Mouse (Mus musculus) spleen, adult 12 weeks (tissue): ENCODE results near the gene Calhm2.
"Not testable (repeated sequence)": the region's sequence is repeated elsewhere in the genome, so short reads cannot be mapped to it uniquely, and the experiment has no call there.

Experiments
- DNase-seq: peaks from one replicate; pipeline ENCODE4 v3.0.0; 2022; ENCODE audit warnings: low spot score

Calhm2 gene

DNA sequence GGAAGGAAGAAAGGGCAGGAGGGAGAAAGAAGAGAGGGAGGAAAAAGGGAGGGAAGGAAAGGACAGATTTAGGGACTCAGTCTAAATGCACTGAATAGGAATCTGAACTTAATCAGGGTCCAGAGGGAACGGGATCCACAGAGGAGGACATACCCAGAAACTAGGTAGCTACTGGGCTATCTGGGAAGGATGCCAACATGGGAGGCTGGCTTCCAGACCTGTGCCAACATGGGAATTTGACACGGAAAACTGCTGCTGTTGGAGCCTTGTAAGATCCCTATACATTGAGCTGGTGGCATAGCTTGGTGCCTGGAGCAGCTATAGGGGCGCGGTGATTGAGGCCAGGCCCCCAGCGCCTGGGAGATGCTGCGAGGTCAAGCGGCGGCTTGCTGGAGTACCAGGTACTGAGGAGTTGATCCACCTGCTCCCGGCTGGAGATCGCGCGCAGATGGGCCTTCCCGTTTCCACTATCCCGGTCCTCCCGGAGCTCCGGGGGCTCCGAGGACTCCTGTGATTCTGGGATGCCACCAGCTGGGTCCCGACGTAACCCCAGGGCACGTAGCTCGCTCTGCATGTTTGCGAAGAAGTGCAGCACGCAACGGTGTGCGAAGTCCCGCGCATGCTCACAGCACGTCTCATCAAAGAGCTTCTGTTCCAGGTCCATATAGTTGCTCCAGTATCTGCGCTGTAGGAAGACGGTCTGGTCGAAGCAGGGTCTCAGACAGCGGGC lies 13.4 kb upstream of the Calhm2 start:
- DNase-seq = no peak

DNA sequence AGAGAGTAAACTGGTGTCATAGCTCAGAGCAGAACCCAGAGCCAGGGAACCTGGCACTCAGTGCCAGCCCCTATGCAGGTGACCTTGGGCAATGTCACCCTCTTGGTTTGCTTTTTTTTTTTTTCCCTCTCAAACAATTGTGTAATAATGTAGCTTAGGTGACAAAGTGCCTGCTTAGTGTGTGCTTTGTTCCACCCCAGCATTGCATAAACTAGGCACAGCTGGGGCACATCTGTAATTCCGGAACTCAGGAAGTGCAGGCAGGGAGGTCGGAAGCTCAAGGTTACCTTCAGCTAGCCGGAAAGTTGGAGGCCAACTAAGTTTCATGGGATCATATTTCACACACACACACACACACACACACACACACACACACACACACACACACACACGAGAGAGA lies 11.8 kb upstream of the Calhm2 start:
- DNase-seq = no peak

DNA sequence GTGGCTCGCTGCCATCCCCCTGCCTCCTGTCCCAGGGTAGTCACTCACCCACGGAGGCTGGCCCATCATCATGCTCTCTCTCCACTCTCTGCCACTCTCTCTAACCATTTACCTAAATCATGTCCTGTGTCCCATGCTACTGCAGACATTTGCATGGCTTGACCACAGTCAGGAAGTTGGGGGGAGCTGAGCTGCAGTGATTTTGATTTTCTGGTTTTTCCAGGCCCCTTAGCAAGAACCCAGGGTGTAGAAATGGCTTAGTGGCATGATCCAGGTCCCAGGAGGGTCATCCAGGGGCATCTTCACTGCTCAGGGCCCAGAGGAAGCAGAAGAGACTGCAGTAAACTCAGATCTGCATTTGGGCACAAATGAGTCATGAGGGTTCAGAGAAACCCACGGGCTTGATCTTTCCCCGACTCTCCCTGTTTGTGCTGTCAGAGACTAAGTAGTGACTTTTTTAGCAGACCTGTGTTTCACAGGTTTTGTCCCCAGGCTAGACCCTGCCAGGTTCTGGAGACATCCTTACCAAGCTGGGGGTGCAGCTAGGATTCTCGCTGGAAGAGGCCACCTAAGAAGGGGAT lies 10.3 kb upstream of the Calhm2 start:
- no peak for DNase-seq

DNA sequence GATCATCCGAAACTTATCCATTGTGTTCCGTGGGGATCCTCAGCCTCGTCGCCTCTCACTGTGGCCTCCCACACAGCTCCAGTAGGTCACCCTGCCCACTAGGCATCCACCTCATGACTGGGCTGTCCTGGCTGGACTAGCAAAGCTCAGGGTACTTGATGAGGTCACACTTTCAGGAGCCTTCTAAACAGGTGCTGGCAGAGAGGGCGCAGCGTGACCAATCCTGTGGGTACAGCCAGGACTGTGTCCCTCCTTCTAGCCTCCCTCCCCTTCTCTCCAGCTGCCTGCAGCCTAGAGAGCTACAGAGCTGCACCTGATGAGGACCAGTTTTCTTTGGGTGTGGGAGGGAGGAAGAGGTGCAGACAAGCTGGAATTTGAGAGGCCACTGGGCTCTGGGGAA lies 6.1 kb upstream of the Calhm2 start, which contains the start of gene Calhm1:
TSS of gene Calhm1 (minus strand) at position 101 of the 400 bp plus-strand sequence.
- DNase-seq = no peak

DNA sequence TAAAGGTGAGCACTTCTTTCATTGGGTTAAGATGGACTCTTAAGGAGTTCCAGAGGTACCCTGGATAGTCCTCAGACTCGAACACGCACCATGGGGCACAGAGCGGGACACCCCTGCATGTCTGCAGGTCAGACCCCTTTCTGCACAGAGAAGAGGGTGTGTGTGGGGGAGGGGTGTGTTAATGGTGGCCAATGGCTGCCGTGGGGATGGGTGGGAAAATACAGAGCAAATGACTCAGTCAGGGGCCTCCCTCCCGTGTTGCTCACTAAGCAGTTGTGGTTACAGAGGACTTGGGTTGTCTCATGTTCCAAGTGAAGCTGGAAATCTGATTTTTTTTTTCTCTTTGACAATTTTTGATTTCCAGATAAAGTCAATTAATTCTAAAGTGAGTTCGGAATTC lies 4.3 kb upstream of the Calhm2 start:
- DNase-seq = no peak

DNA sequence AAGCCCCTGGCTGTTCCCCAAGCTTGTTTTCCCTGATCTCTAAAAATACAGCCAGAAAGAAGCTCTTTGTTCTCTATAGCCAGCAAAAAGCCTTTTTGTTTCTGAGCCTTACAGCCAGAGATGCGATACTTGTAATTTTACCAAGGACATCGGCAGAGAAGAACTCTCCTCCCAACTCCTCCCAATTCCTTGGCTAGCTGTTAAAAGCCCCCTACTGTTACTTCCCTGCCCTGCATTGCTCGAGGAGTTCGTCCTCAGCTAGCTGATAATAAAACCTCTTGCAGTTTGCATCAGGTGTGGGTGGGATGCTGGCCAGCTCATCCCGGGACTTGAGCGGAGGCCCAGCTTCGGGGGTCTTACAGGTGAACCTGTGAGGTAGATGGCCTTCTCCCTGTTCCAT lies 1.5 kb upstream of the Calhm2 start:
- not testable (repeated sequence) for DNase-seq

DNA sequence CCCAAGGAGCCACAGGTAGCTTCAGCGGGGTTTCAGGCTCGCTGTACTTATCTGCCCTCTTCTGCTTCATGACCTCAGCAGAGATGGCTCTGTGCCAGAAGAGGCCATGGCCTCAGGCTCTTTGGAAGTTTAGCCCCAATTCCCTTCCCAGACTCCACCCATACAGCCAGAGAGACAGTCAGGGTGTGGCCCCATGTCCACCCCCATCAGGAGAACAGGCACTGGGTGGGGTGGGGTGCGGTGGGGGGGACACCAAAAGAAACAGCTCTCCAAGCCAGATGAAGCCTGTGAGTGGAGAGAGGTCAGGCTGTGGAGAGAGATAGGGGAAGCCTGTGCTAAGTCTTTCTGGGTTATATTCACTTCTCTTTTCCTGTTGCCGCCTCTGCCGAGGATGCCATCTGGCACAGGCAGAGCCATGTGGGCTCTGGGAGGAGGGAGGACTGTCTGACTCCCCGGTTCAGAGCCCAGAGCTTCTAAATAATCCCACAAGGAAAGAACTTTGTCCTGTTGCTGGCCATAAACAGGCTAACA lies 978 bp downstream of the Calhm2 start:
- no peak for DNase-seq

DNA sequence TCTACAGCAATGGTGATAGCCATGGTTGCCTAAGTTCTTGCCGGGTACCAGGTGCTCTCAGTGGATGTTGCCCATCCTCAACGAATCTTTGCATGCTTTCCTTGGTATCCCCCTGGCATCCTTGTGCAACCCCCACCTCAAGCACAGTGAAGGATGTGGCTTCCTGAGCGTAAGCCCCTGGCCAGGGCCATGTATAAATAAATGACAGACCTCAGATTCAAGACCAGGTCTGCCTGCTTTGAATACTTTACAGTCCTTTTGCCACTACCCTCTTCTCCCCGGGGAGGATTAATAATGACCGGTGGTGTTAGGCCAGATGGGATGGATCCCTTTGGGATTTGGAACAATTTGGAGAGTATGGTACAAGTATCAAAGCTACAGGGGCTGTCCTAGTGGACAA lies 1.9 kb downstream of the Calhm2 start:
- no peak for DNase-seq

DNA sequence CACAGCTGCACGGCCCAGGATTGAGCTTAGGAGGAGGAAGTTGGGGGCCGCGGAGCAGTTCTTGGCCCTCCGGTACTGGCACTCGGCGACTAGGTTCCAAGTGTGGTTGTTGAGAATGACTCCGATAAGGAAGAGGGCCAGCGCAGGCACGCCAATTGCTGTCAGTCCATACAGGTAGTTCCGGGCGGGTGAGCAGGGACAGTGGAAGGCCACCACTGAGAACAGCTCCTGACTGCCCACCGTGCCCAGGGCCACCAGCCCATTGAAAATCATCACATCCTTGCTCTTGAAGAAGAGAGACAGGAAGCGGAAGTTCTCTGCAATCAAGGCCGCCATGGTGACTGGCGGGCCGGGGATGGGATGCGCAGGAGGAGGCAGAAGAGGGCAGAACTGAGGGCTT lies 2.5 kb downstream of the Calhm2 start:
- no peak for DNase-seq

DNA sequence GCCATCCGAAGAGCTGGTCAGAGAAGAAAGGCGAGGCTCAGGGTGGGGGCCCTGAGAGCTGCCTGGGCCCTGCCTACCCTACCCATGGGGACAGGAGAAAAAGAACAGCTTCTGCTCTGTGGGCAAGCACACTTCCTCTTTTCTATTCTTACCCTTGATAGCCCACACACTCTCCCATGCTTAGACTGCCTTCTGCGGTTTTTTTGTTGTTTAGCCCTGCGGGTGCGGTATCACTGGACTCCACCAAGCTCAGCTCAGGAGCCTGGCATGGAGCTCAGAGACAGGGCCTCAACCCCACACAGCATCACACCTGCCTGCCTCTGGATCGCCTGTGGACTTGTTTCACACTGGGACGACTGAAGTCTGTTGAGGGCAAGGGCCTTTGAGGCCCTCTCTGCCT lies 4.9 kb downstream of the Calhm2 start:
- no peak for DNase-seq

DNA sequence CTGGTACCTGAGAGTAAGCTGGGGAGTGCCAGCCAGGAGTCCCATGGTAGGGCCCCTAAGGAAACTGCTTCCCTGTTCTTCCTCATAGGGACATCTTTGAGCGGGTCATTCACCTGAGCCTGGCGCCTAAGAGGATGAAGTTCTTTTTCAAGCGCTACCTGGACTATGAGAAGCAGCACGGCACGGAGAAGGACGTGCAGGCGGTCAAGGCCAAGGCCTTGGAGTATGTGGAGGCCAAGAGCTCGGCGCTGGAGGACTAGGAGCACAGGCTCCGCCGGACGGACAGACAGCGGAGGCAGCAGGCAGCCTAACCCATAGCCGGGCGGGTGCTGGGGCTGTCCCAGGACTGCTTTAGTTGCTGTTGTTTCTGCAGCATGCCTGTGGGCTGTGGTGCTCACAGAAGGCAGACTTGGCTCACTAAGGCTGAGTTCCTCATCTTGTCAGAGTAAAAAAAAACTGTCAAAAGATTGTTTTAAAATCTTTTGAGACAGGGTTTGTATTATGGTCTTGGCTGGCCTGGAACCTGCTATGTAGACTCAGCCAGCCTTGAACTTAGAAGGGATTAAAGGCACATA lies 7.5 kb downstream of the Calhm2 start:
- DNase-seq = no peak

DNA sequence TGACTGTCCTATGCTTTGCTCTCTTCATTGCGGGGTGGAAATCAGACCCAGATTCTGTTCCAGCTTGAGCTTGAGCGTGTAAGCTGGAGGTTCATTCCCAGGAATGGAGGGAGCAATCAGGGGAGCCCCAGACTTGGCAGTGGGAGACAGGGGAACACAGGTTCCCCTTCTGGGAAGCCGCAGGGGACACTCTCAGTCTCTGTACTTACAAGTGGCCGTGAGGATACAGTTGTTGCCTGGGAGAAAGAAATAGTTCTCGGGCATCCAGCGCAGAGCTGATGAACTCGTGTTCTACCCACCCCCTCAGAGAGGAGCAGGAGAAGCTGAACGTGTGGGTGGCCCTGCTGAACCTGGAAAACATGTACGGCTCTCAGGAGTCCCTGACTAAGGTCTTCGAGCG lies 9.3 kb downstream of the Calhm2 start:
- no peak for DNase-seq

DNA sequence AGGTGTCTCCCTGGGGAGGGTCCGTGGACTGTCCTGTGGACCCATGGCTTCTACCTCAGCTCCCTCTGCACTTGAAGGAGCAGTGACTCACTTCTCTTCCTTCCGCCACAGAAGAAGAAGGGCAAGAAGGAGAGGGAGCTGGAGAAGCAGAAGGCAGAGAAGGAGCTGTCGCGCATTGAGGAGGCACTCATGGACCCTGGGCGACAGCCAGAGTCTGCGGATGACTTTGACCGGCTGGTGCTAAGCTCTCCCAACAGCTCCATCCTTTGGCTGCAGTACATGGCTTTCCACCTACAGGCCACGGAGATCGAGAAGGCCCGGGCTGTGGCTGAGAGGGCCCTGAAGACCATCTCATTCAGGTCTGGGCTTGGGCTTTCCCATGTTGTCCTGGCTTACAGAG lies 9.9 kb downstream of the Calhm2 start:
- no peak for DNase-seq

DNA sequence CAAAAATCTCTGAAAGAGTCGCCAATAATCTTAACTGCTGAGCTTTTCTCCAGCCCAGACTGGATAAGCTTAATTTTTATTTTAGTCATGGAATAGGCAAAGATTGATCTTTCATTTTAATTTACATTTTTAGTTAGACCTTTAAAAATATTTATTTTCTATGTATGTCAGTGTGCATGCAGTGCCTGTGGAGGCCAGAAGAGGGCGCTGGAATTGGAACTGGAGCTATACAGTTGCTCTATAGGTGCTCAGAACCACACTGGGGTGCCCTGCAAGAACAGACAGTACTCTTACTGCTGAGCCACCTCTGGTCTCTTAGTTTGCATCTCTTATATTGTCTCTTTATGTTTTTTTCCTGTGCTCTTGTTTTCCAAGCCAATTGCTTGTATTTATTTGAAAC lies 15.3 kb downstream of the Calhm2 start:
- peak; percentile 33 for DNase-seq

DNA sequence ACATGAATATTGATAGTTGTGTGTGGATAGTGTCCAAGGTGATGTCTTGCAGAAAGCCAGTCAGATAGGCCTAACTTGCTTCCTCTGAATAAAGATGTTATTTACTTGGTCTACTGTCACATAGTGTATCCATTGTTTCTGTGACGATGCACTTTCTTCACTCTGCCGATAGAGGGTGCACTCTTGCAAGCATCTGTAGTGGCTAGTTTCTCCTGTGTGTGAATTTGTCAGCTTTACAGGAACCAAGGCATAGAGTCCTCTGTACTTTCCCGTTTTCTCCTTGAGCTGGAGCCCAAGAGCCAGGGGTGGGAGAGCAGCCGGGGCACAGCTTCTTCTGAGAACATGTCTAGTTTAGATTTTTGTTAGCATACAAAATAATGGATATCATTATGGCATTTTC lies 17.0 kb downstream of the Calhm2 start:
- DNase-seq = no peak

DNA sequence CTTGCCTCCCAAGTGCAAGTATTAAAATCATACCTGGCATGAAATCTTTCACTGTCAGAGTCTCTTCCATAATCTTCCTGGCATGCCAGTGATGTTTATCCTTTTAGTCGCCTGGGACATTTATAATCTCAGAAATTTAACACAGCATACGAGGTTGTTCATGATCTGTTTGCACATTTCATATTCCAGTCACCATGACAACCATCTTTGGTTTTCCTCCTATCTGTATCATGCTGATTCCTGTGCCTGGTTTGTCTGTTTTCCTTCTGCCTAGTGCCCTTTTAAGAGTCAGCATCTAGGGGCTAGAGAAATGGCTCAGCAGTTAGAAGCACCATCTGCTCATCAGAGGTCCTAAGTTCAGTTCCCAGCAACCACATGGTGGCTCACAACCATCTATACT lies 19.5 kb downstream of the Calhm2 start:
- DNase-seq = no peak

DNA sequence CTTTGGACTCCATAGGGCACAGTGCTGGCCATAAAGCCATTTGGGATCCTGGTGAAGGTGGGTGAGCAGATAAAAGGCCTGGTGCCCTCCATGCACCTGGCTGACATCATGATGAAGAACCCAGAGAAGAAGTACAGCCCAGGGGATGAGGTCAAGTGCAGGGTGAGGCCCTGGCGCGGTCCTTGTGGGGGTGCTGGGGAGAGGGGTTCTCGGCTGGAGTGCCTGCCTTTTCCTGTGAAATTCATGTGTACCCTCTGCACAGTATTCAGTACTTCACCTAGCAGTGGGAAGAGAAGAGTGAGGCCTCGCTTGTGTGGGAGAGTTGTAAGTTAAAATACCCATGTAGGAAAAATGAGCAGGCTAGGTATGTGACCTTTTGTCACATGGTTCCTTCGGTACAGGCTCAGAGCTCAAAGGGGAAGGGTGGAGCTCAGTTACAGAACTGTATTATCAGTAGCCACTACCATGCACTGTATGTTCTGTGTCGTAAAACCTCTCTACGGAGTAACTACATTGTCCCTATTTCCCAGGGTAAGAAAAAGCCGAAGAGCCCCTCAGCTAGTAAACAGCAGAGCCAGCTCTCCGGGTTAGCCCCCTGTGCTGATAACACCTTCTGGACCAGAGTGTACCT lies 33.3 kb downstream of the Calhm2 start:
- no peak for DNase-seq

DNA sequence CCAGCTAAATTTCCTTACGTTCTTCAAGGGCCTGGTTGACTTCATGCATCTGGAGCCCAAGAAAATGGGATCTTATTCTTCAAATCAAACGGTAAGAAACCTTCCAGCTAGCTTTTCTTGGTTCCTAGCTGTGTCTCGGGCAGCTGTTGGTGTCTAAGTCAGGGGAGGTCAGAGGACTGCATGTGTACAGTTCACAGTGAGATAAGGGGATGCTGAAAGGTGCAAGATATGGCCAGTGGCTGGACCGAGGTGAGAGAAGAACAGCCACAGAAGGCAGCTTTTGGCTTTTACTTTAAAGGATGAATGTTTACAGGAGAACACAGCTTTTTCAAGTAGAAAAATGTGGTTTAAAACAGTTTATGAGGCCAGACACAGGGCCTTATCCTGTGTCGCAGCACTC lies 37.0 kb downstream of the Calhm2 start:
- no peak for DNase-seq

DNA sequence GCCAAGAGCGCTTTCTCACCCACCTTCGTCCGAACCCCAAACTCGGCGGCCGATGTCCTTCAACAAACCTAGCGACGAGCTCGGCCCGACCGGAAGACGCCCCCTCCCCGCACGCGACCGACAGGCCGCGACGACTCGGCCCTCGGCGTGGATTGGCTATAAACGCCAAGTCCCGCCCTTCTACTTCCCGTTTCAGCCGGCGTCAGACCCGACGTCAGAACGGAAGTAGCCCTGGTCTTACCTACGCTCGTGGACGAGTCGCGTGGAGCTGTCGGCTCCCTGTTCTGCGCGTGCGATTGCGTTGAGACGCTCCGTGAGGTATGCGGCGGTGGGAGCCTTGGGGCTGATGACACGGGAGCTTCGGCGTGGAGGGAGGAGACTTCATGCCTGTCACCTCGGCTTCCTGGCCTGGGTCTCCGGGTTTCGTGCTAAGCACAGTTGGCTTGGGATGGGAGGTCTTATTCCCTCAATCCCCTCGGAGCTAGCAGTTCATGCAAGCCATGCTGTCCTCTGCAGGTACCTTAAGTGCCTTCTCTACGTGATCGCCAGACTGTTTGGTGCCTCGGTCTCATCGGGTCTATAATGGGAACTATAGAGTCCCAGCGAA lies 47.4 kb downstream of the Calhm2 start, which contains the start of the genes Usmg5 and Pdcd11:
TSS of gene Usmg5 (minus strand) at position 98 of the 607 bp plus-strand sequence.
TSS of gene Pdcd11 (plus strand) at position 219 of the 607 bp plus-strand sequence.
- peak; percentile 82 for DNase-seq

DNA sequence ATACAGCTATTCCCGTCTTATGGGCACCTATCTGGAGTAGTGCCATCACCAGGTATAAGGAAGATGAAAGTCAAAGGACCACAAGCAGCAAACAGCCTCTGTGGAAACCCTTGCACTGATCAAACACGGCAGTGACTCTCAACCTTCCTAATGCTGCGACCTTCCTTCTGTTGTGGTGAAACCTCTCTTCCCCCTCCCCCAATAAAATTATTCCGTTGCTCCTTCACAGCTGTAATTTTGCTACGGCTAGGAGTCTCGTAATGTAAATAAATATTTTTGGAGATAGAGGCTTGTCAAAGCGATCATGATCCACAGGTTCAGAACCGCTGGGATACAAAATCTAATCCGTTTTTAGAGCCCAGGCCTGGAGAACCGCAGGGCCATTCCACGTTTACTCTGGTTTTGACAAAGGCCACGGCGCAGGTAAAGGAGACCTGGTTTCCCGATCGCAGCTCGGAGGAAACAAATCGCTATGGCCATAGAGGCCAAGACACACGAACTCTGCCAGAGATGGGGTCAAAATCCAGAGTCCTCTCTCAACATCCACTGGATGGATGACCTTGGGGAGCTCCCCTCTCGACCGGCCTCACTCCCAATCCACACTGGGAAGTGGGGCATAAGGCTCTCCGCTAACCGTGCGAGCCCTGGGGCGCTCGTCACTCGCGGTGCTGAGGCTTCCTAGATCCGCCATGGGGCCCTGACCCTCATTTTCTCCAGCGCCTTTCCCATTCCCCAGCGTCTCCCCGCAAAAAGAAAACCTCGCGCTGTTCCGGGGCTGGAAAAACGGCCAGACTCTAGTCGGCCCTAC lies 48.2 kb downstream of the Calhm2 start:
- DNase-seq = peak; percentile 7

DNA sequence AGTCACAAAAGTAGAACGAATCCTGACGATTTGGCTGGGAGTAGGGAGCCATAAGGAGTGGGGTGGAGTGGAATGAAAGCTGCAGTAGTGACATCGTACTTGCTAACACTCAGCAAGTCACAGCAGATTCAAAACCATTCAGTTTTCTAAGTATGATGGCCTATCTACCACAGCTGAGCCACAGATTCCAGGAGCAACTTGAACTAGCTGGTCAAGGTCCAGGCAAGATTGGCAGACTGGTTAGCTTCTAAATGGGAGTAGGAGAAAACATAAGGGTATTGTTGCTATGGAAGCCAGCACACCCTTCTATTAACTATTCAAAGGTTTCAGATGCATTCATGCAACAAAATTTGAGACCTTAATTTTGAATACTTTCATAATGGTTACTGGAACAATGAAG lies 49.9 kb downstream of the Calhm2 start:
- no peak for DNase-seq
